Mouse (Mus musculus) bone marrow, adult 2 months (tissue): ENCODE results near the gene Cacna1d.

Source experiments
- CTCF ChIP-seq: fragments of 200-500 bp; IDR thresholded peaks from 2 replicates; pipeline ENCODE4 v1.5.1; 2011; ENCODE audit warnings: low read length, control low read depth; ENCODE audit not compliant: control insufficient read depth, insufficient read depth
- POLR2A ChIP-seq: fragments of 200-500 bp; IDR thresholded peaks from 2 replicates; pipeline ENCODE4 v1.6.1; 2011; ENCODE audit warnings: low read depth, mild to moderate bottlenecking, control low read depth, low read length, borderline replicate concordance; ENCODE audit not compliant: control insufficient read depth

DNA sequence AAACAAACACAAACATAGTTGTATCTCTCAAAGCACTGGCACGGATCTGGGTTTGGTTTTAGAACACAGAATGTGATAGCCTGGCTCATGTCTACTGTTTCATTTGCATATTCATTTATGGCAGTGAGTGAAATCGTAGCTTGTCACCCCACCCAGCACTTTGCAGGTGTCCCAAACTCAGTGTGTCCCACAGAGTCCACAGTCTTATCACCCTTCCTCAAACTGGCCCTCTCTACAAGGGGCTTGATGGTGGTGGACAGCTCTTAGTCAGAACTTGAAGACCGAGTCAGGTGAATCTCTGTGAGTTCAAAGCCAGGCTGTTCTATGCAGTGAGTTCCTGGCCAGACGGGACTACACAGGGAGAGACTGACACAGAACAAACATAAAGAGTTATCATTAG is 234.8 kb downstream of the Cacna1d start:
- TF ChIP-seq CTCF (no peak), POLR2A (no peak)
